Mouse (Mus musculus) erythroblast, embryonic 14.5 days (primary cell): ENCODE results near the gene Ppm1a.
A peak's percentile ranks its signal among the peaks of the same experiment; 100 is the strongest.

Experiments used
- GATA1 ChIP-seq: IDR thresholded peaks from 2 replicates; pipeline ENCODE4 v1.6.1; 2012; ENCODE audit warnings: low read length, inconsistent platforms, mixed read lengths
- TAL1 ChIP-seq: IDR thresholded peaks from 3 replicates; pipeline ENCODE4 v1.6.1; 2012; ENCODE audit warnings: low read length, inconsistent platforms, mixed read lengths

GRCm38 (mm10) chr12:72790538-72790937 is 33.3 kb downstream of the Ppm1a start:
- TF ChIP-seq TAL1 = peak; percentile 52; the same call in 2 of the 3 replicates
- no peak for TF ChIP-seq GATA1
